Mouse (Mus musculus) midbrain, embryonic 15.5 days (tissue): ENCODE measurements around the gene Ofcc1. TPM values are rescaled to one million over a fixed set of nuclear protein-coding genes. Genes with fewer than 3 reads are reported as not detected.

ENCODE experiments used
- ATAC-seq: fragments of 200-750 bp; cut with Nextera tagmentation; replicated peaks from 2 replicates; pipeline ENCODE4 v1.8.0; 2017; ENCODE audit warnings: moderate TSS enrichment
- H3K27ac ChIP-seq: fragments of 300-500 bp; sonication (generic); 2 replicates; pipeline ENCODE4 v1.5.1; 2015; ENCODE audit warnings: mild to moderate bottlenecking, inconsistent platforms
- H3K27me3 ChIP-seq: fragments of 300-500 bp; sonication (generic); replicated peaks from 2 replicates; pipeline ENCODE4 v1.6.1; 2015; ENCODE audit warnings: inconsistent platforms
- H3K36me3 ChIP-seq: fragments of 300-500 bp; sonication (generic); replicated peaks from 2 replicates; pipeline ENCODE4 v1.6.1; 2015; ENCODE audit warnings: inconsistent platforms
- H3K4me1 ChIP-seq: fragments of 300-500 bp; sonication (generic); 2 replicates; pipeline ENCODE4 v1.6.1; 2015; ENCODE audit warnings: inconsistent platforms
- H3K4me2 ChIP-seq: fragments of 300-500 bp; sonication (generic); 2 replicates; pipeline ENCODE4 v1.6.1; 2015; ENCODE audit warnings: inconsistent platforms, mild to moderate bottlenecking, moderate library complexity
- H3K4me3 ChIP-seq: fragments of 300-500 bp; sonication (generic); 2 replicates; pipeline ENCODE4 v1.5.1; 2015; ENCODE audit warnings: mild to moderate bottlenecking, inconsistent platforms
- H3K9ac ChIP-seq: fragments of 300-500 bp; sonication (generic); 2 replicates; pipeline ENCODE4 v1.6.1; 2015; ENCODE audit warnings: mild to moderate bottlenecking, inconsistent platforms
- H3K9me3 ChIP-seq: fragments of 300-500 bp; sonication (generic); 2 replicates; pipeline ENCODE4 v1.6.1; 2016; ENCODE audit warnings: inconsistent platforms
- WGBS: fragments of 180-500 bp; shearing (Covaris S2); methylation state at CpG from one replicate; pipeline ENCODE4 v1.1.7; 2015; ENCODE audit warnings: mixed read lengths; 5-methylcytosine and 5-hydroxymethylcytosine counted together
- polyA plus RNA-seq: library from polyadenylated mRNA; unstranded; fragments of >200 nt; fragmentation: Nextera tagmentation; extraction: Ambion mirVana; gene quantifications from 2 replicates; pipeline ENCODE4 v1.2.1, GENCODE M21; 2015

The Ofcc1 gene
- polyA plus RNA-seq, 1 experiment from 2014 or later: 0.05 TPM

DNA sequence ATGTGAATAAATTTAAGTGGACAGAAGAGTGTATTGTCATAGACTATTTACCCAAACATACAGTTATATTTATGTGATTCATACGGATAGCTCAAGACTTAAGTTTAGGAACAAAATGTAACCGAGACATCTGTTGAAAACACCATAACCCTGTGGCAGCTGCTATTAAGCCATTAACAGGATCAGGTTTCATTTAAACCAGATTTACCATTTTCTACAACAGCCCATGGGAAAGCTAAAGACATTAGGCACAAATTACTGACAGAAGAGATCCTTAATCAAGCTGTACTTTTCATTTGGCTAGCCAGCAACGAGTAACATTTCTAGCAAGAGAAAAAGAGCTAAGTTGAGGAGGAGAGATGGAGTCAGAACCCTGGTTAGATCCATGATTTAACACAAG is 179.5 kb downstream of the Ofcc1 start:
- H3K4me3 ChIP-seq: no peak overlapping the region
- no peak overlapping the region for H3K4me2 ChIP-seq
- no peaks in the 10 kb centered on the region for H3K27me3 ChIP-seq
- no peaks in the 10 kb centered on the region for H3K9me3 ChIP-seq
- ATAC-seq: no peak
- no peaks in the 10 kb centered on the region for H3K36me3 ChIP-seq
- H3K9ac ChIP-seq: no peak overlapping the region
- no peak overlapping the region for H3K27ac ChIP-seq
- WGBS: 89% methylated on average over 3 of the region's 3 CpGs
- H3K4me1 ChIP-seq: no peaks in the 10 kb centered on the region

DNA sequence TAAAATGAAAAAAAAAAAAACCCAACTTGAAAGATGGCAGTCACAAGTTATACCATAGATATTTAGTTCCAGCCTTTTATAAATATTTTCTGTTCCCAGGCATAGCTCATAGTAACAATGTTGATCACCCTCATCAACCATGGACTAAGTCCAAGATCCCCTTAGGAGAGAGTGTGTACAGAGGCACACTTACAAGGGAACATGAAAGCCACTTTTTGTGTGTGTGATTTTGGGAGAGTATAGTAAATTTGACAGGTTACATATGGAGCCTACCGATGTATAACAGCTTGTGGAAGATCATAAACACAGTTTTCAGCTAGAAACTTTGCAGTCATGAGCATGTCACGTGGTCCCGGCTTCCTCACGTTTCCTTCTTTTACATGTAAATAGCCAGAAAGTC is 189.5 kb downstream of the Ofcc1 start:
- Histone ChIP-seq H3K4me2 (no peak overlapping the region), H3K27me3 (no peaks in the 10 kb centered on the region), H3K4me1 (no peaks in the 10 kb centered on the region), H3K9me3 (no peaks in the 10 kb centered on the region), H3K36me3 (no peaks in the 10 kb centered on the region), H3K9ac (no peak overlapping the region), H3K27ac (no peak overlapping the region), H3K4me3 (no peak overlapping the region)
- ATAC-seq: no peak
- 93% methylated on average over 4 of the region's 4 CpGs for WGBS

DNA sequence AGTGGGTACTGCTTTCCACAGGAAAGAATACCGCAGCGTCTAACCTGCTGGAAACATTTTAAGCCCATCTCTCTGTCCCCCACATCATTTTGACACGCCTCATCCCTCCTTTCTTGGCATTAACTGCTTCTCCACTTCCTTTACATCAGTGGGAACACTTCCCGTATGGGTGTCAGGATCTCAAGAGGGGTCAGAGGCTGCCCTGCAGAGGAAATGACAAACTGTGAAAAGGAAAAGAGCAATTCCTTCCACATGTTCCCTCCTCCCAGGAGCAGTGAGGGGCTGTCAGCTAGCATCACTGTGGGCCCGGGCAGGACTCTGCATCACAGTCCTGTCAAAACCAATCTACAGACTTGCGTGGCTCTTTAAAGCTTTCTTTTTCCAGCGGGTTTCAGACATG is 193.4 kb downstream of the Ofcc1 start:
- ATAC-seq: no peak
- H3K27me3 ChIP-seq: no peaks in the 10 kb centered on the region
- H3K4me2 ChIP-seq: no peak overlapping the region
- H3K27ac ChIP-seq: no peak overlapping the region
- no peaks in the 10 kb centered on the region for H3K4me1 ChIP-seq
- no peaks in the 10 kb centered on the region for H3K9me3 ChIP-seq
- H3K4me3 ChIP-seq: no peak overlapping the region
- WGBS: 72% methylated on average over 7 of the region's 7 CpGs
- H3K36me3 ChIP-seq: no peaks in the 10 kb centered on the region
- H3K9ac ChIP-seq: no peak overlapping the region

DNA sequence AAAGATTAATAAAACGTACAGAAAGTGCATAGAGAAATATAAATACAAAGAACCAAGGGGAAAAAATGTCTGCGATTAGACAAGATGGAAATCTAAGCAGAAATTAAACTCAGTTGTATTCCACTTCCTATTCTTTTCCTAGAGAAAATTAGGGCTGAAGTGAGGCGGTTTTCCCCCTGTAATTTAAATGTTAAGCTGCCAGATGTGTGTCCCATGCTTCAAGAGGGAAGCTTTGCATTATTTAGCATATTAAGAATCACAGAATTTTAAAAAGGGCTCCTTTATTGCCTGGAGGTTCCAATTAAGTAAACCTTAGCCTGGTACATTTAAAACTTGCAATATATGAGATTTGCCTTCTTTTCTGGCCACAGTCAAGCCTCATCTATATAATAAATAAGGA is 205.8 kb downstream of the Ofcc1 start:
- no peaks in the 10 kb centered on the region for H3K27me3 ChIP-seq
- peaks cover 5% of the 10 kb centered on the region; the same call in 1 of the 2 replicates for H3K4me1 ChIP-seq
- no peak overlapping the region for H3K4me3 ChIP-seq
- H3K4me2 ChIP-seq: no peak overlapping the region
- H3K36me3 ChIP-seq: no peaks in the 10 kb centered on the region
- no peak; the same call in 1 of the 2 replicates for ATAC-seq
- H3K9ac ChIP-seq: no peak overlapping the region
- no peak overlapping the region for H3K27ac ChIP-seq
- no peaks in the 10 kb centered on the region for H3K9me3 ChIP-seq
- 28% methylated on average over 3 of the region's 3 CpGs for WGBS

DNA sequence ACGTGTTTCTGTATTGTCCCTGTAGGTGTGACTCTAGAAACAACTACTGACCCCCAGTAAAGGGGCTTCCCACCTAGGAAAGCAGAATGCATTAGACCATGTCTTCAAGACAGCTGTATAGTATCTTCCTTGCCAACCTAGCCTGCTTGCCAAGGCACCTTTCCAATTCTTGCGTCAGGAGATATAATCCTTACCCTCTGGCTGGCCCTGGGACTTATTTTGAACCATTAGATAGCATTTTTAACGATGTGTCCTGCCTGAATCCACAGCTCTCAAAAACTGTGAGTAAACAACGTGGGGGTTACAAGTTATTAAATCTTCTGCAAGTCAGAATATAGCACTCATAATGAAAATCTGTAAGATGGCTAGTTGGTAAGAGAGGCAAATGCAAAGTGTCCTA is 221.3 kb downstream of the Ofcc1 start:
- Histone ChIP-seq H3K4me2 (no peak overlapping the region), H3K9ac (no peak overlapping the region), H3K36me3 (no peaks in the 10 kb centered on the region), H3K4me1 (no peaks in the 10 kb centered on the region), H3K9me3 (no peaks in the 10 kb centered on the region), H3K27me3 (no peaks in the 10 kb centered on the region), H3K4me3 (no peak overlapping the region), H3K27ac (no peak overlapping the region)
- ATAC-seq: no peak
- 82% methylated on average over 4 of the region's 4 CpGs for WGBS

DNA sequence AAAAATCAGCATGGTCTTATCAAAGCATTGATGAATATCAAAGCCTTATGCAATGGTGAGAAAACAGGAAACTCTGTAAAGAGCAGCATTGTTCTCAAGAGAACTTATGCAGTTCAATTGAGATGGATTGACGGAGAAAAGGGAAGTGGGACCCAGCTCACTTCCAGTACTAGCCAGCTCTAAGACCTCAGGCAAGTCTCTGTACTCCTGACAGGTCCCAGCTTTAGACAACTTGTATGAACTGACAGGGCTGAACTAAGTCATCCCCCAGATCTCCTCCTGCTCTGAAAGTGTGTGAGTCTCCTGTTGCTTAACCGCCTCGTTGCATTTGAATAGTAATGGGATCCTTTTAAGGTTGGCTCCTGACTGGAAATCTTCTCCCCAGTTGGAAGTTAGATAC is 225.2 kb downstream of the Ofcc1 start:
- H3K4me2 ChIP-seq: no peak overlapping the region
- H3K36me3 ChIP-seq: no peaks in the 10 kb centered on the region
- no peak for ATAC-seq
- no peaks in the 10 kb centered on the region for H3K4me1 ChIP-seq
- H3K9me3 ChIP-seq: no peaks in the 10 kb centered on the region
- WGBS: 24% methylated on average over 3 of the region's 3 CpGs
- H3K27ac ChIP-seq: no peak overlapping the region
- no peak overlapping the region for H3K9ac ChIP-seq
- H3K27me3 ChIP-seq: no peaks in the 10 kb centered on the region
- H3K4me3 ChIP-seq: no peak overlapping the region

DNA sequence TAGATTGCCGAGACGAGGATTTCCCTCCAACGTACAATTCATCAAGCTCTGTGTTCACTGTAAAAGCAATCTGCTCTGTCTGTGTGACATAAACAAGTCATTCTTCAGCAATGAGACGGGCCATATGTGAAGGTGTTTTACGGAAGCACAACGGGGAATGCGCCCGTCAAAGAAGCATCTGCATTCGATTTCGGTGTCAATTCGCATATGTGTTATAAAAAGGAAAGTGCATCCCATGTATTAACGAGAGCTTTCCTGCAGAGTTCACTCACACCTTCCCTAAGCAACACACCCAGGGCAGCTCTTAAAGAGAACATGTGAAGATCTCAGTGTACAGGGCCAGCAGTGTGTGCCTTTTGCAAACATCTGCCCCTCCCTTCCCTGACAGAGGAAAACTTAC is 225.6 kb downstream of the Ofcc1 start:
- Histone ChIP-seq H3K27ac (no peak overlapping the region), H3K4me2 (no peak overlapping the region), H3K9me3 (no peaks in the 10 kb centered on the region), H3K4me1 (no peaks in the 10 kb centered on the region), H3K9ac (no peak overlapping the region), H3K36me3 (no peaks in the 10 kb centered on the region), H3K27me3 (no peaks in the 10 kb centered on the region), H3K4me3 (no peak overlapping the region)
- WGBS: 81% methylated on average over 12 of the region's 12 CpGs
- no peak for ATAC-seq

DNA sequence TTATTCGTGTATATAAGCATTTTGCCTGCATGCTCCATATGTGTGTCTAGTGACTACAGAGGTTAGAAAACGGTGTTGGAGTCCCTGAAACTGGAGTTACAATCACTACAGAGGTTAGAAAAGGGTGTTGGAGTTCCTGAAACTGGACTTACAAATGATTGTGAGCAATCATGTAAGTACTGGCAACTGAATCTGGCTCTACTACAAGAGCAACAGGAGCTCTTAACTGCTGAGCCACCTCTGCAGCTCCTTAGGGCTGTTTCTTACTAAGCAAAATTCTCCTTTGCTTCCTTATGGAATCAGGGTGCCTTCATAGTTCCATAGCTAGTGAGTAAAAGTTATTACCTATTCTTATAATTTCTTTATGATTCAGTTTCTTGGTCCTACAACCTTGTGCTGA is 237.4 kb downstream of the Ofcc1 start:
- Histone ChIP-seq H3K9ac (no peak overlapping the region), H3K36me3 (no peaks in the 10 kb centered on the region), H3K9me3 (no peaks in the 10 kb centered on the region), H3K27me3 (no peaks in the 10 kb centered on the region), H3K4me3 (no peak overlapping the region), H3K4me1 (no peaks in the 10 kb centered on the region), H3K4me2 (no peak overlapping the region), H3K27ac (no peak overlapping the region)
- no peak for ATAC-seq
- 82% methylated on average over 2 of the region's 2 CpGs for WGBS

DNA sequence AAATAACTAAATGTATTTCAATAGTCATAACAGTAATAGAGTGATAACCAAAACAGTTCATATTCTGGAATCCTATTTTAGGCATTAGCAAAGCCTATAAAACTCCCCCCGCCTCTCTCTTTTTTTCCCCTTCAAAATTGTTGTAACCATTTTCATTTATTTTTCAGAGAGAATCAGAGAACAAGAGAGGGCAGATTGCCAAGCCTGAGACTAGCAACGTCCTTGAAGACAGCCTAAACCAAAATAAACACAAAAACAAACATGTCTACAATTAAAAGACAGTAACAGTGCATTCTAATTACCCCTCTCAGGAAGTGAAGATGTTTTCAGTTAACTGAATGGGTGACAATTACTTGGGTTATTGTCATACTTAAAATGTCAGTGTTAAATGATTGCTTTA is 248.9 kb downstream of the Ofcc1 start:
- H3K9me3 ChIP-seq: no peaks in the 10 kb centered on the region
- 64% methylated on average over 2 of the region's 2 CpGs for WGBS
- no peak overlapping the region for H3K4me2 ChIP-seq
- no peak overlapping the region for H3K9ac ChIP-seq
- H3K4me1 ChIP-seq: no peaks in the 10 kb centered on the region
- H3K4me3 ChIP-seq: no peak overlapping the region
- no peak overlapping the region for H3K27ac ChIP-seq
- no peaks in the 10 kb centered on the region for H3K27me3 ChIP-seq
- no peak for ATAC-seq
- no peaks in the 10 kb centered on the region for H3K36me3 ChIP-seq

DNA sequence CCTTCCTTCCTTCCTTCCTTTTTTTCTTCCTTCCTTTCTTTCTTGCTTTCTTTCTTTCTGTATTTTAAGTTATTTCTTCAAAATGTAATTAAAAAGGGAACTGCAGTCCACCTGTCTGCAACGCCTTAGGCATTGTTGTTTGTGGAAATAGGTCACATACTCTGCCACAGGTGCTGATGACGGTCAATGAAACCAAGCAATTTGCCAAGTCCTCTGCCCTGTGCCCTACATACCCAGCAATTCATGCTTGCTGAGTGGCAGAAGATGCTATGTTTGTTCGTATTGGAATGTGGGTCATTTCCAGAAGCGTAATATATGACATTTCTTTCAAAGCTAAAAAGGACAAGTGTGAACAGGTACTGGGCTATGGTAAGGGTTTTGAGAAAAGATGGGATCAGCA is 285.0 kb downstream of the Ofcc1 start:
- no peak for ATAC-seq
- 92% methylated on average over 4 of the region's 4 CpGs for WGBS
- H3K4me2 ChIP-seq: no peak overlapping the region
- no peak overlapping the region for H3K4me3 ChIP-seq
- no peaks in the 10 kb centered on the region for H3K4me1 ChIP-seq
- H3K36me3 ChIP-seq: no peaks in the 10 kb centered on the region
- no peak overlapping the region for H3K27ac ChIP-seq
- no peaks in the 10 kb centered on the region for H3K27me3 ChIP-seq
- H3K9me3 ChIP-seq: no peaks in the 10 kb centered on the region
- no peak overlapping the region for H3K9ac ChIP-seq

DNA sequence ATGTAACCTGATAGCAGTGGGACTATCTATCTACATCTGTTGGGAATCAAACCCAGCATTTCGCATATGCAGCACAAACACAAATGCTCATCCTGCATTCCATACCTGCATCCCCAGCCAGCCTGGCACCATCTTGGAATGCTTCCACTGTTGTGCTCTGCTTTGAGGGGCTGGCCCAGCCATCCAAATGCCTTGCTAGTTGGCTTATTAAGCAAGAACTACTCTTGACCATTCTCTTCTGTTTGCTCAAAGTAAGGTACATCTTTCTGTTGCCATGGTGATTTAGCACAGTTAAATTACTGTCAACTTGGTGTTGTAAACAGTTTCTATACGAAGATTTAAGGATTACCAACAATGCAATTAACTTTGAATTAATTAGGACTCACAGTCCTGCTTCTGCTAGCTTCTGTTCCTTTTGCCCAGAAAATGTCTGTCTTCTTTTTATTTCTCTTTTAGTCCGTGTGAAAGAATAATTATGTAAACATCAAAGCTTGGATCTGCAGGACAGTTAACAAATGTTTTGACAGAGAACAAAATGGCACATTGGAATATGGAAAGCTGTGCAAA is 286.3 kb downstream of the Ofcc1 start:
- H3K4me1 ChIP-seq: no peaks in the 10 kb centered on the region
- no peak for ATAC-seq
- no peaks in the 10 kb centered on the region for H3K36me3 ChIP-seq
- H3K4me2 ChIP-seq: no peak overlapping the region
- H3K27ac ChIP-seq: no peak overlapping the region
- no peaks in the 10 kb centered on the region for H3K9me3 ChIP-seq
- H3K4me3 ChIP-seq: no peak overlapping the region
- no peak overlapping the region for H3K9ac ChIP-seq
- no peaks in the 10 kb centered on the region for H3K27me3 ChIP-seq
- WGBS: 48% methylated on average over 3 of the region's 3 CpGs

DNA sequence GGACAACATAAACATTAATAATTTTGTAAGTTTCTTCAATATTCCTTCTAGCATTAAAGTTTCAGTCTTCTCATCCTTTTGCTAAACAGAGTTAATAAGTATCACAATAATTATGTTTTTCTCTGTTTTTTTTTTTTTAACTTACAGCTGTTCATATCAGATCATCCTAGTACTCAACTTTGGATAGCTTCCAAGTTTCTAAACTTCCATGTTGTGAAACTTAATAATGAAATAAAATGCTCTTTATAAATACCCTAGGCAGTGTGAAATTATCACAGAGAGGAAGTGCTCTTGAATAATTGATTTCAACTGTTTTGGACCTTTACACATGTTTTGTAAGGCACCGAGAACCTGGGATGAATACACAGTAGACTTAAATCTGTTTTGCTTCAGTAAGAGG is 291.2 kb downstream of the Ofcc1 start:
- no peaks in the 10 kb centered on the region for H3K36me3 ChIP-seq
- WGBS: 91% methylated on average over 1 of the region's 1 CpGs
- no peaks in the 10 kb centered on the region for H3K4me1 ChIP-seq
- ATAC-seq: no peak
- H3K27me3 ChIP-seq: no peaks in the 10 kb centered on the region
- H3K4me2 ChIP-seq: no peak overlapping the region
- H3K9ac ChIP-seq: no peak overlapping the region
- H3K9me3 ChIP-seq: no peaks in the 10 kb centered on the region
- no peak overlapping the region for H3K27ac ChIP-seq
- no peak overlapping the region for H3K4me3 ChIP-seq

DNA sequence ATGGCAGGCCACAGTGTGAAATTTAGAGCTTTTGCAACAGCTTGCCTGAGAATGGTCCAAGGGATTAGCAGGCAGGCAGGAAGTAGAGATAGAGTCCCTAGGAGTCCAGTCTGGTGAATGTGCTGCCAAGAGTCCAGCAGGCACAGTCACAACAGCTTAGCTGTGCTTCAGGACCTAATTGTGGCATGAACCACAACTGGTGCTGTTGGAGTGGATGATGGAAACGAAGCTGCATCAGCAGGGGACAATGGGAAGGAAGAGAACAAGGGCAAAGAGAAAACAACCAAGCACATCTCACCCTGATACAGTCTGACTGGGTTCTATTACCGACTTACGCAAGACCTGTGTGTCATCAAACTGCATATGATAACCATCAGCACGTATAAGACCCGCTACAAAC is 300.0 kb downstream of the Ofcc1 start:
- no peak overlapping the region for H3K4me2 ChIP-seq
- no peak overlapping the region for H3K4me3 ChIP-seq
- no peaks in the 10 kb centered on the region for H3K4me1 ChIP-seq
- no peaks in the 10 kb centered on the region for H3K27me3 ChIP-seq
- ATAC-seq: no peak
- no peaks in the 10 kb centered on the region for H3K9me3 ChIP-seq
- WGBS: 89% methylated on average over 5 of the region's 5 CpGs
- H3K9ac ChIP-seq: no peak overlapping the region
- no peaks in the 10 kb centered on the region for H3K36me3 ChIP-seq
- no peak overlapping the region for H3K27ac ChIP-seq
